11 mouse cellular contexts compared by ENCODE assay signal in the genomic region with DNA sequence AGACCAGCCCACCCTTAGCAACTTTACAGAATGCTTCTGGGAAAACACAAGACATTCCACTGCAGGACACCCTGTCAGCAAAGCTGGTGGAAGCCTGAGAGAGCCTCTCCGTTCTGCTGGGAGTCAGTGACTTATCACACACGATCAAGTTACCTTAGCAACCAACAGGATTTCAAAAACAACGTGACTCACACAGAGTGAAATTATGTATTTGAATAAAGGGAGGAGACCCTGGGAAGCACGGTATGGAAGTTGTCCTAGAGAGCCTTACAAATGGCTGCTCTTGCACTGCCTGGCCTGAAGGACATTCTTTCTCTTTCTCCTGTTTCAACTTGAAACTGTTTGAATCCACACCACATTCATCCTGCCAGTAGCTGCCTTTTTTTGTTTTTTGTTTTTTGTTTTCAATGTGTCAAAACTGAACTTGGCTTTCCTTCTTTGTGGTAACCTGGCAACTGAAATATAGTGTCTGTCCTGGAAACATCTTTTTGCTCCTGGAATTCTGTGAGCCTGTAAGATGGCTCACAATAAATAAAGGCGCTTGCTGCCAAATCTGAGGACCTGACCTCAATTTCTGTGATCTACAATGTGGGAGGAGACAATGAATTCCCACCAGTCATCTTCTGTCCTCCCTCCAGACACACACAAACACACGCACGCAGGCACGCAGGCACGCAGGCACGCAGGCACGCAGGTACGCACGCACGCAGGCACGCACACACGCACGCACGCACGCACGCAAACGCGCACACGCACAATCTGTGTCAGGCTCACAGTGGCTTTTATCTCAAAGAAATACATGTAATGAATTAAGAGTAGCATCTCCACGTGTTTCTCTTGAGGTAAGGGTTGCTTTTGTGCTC. TPM values are rescaled to one million over a fixed set of nuclear protein-coding genes. Genes with fewer than 3 reads are reported as not detected.
DNase-seq lines count a peak whose midpoint lies in the region; ATAC-seq lines count a peak whose summit lies in the region.
"Had no signal": no experiment of that assay in that cellular context is flagged by ENCODE, and none has a peak within 500 bp of the region (broad histone marks: within the 10 kb centered on the region; RNA-seq: fewer than 3 reads in every experiment).

No protein-coding gene starts in this region.

- peak; percentile 16 for DNase-seq in urinary bladder, postnatal 14 days (ENCODE audit: low spot score)
- DNase-seq in urinary bladder, postnatal 4 days (ENCODE audit: low spot score in 2 of 2): no peak
- peak; percentile 90 for DNase-seq in induced T-regulatory cell, adult 2 months (ENCODE audit: low read depth)
- DNase-seq in spleen, postnatal 36 days (ENCODE audit: low spot score in 2 of 2): no peak
- DNase-seq in liver: no peak
- no peak for DNase-seq in gastrocnemius, postnatal 25 days

- no peak overlapping the region for H3K4me3 ChIP-seq in heart, embryonic 15.5 days
- H3K4me3 ChIP-seq in heart, embryonic 12.5 days: no peak overlapping the region
- H3K4me3 ChIP-seq: embryonic facial prominence, embryonic 13.5 days had no signal

- 79% methylated on average over 24 of the region's 24 CpGs for WGBS in heart, embryonic 15.5 days
- WGBS in heart, embryonic 12.5 days: 77% methylated on average over 24 of the region's 24 CpGs

- no peak overlapping the region for H3K4me2 ChIP-seq in heart, embryonic 15.5 days
- H3K4me2 ChIP-seq in heart, embryonic 12.5 days: no peak overlapping the region
- H3K4me2 ChIP-seq: embryonic facial prominence, embryonic 13.5 days had no signal

- no peak overlapping the region for H3K27ac ChIP-seq in heart, embryonic 15.5 days
- H3K27ac ChIP-seq in heart, embryonic 12.5 days (ENCODE audit: poor library complexity, severe bottlenecking): no peak overlapping the region
- H3K27ac ChIP-seq: embryonic facial prominence, embryonic 13.5 days had no signal

- H3K36me3 ChIP-seq in heart, embryonic 15.5 days: no peaks in the 10 kb centered on the region
- H3K36me3 ChIP-seq in heart, embryonic 12.5 days: no peaks in the 10 kb centered on the region
- H3K36me3 ChIP-seq: embryonic facial prominence, embryonic 13.5 days had no signal

- H3K9me3 ChIP-seq in heart, embryonic 15.5 days (replicated peaks): no peaks in the 10 kb centered on the region
- H3K9me3 ChIP-seq in heart, embryonic 12.5 days (replicated peaks): no peaks in the 10 kb centered on the region
- H3K9me3 ChIP-seq: embryonic facial prominence, embryonic 13.5 days had no signal

- no peaks in the 10 kb centered on the region for H3K27me3 ChIP-seq in heart, embryonic 15.5 days
- H3K27me3 ChIP-seq in heart, embryonic 12.5 days (replicated peaks): no peaks in the 10 kb centered on the region
- H3K27me3 ChIP-seq: embryonic facial prominence, embryonic 13.5 days; Patski had no signal

- ATAC-seq in heart, embryonic 15.5 days (replicated peaks; ENCODE audit: insufficient number of reproducible peaks, insufficient read depth, low FRiP score, low read depth): peak; percentile 27; the same call in 1 of the 2 replicates
- no peak for ATAC-seq in heart, embryonic 12.5 days (ENCODE audit: insufficient number of reproducible peaks, low FRiP score)
- ATAC-seq: Patski had no signal

- peaks cover 18% of the 10 kb centered on the region; the same call in 1 of the 2 replicates for H3K4me1 ChIP-seq in heart, embryonic 15.5 days (replicated peaks)
- H3K4me1 ChIP-seq in heart, embryonic 12.5 days (replicated peaks): peaks cover 17% of the 10 kb centered on the region; the same call in 1 of the 2 replicates

- no peak overlapping the region for H3K9ac ChIP-seq in heart, embryonic 15.5 days
- H3K9ac ChIP-seq in heart, embryonic 12.5 days: no peak overlapping the region
- H3K9ac ChIP-seq: embryonic facial prominence, embryonic 13.5 days had no signal

RNA-seq across cellular contexts. Expression of a gene that starts 33.9 kb away (rescaled TPM):
- polyA plus RNA-seq in heart, embryonic 15.5 days (2015; fragmentation: Nextera tagmentation; extraction: Ambion mirVana): 0.20 and 3.1 TPM in 2 replicates
- polyA plus RNA-seq in heart, embryonic 12.5 days (2016; fragmentation: Nextera tagmentation; extraction: Ambion mirVana): not detected in 2 replicates
- not detected for total RNA-seq in gastrocnemius, postnatal 25 days (2021)
- total RNA-seq: layer of hippocampus, postnatal 25 days had no signal
- polyA plus RNA-seq: embryonic facial prominence, embryonic 13.5 days; Patski had no signal

RNA-seq across cellular contexts. Expression of a gene that starts 57.0 kb away (rescaled TPM):
- 0.48 and 0.81 TPM in 2 replicates for polyA plus RNA-seq in heart, embryonic 15.5 days (2015; fragmentation: Nextera tagmentation; extraction: Ambion mirVana)
- 0.05 and 0.08 TPM in 2 replicates for polyA plus RNA-seq in heart, embryonic 12.5 days (2016; fragmentation: Nextera tagmentation; extraction: Ambion mirVana)
- total RNA-seq in gastrocnemius, postnatal 25 days (2021): not detected
- total RNA-seq: layer of hippocampus, postnatal 25 days had no signal

Comparison
In these comparisons a context has a peak if more than half of its experiments do, and no peak if none do; other contexts are left out.
1. DNase-seq: peak in urinary bladder, postnatal 14 days (single experiment) and induced T-regulatory cell, adult 2 months (single experiment); none in urinary bladder, postnatal 4 days (0 of 2), spleen, postnatal 36 days (0 of 2), liver (single experiment) and gastrocnemius, postnatal 25 days (single experiment).